Mouse (Mus musculus): ENCODE results near the gene Mmp23. TPM values are rescaled to one million over a fixed set of nuclear protein-coding genes. Genes with fewer than 3 reads are reported as not detected.
"Not testable (repeated sequence)": the region's sequence is repeated elsewhere in the genome, so short reads cannot be mapped to it uniquely, and the experiment has no call there.

Gene Mmp23
- polyA plus RNA-seq, 1 experiment from 2014 or later, result 2.7 TPM

DNA sequence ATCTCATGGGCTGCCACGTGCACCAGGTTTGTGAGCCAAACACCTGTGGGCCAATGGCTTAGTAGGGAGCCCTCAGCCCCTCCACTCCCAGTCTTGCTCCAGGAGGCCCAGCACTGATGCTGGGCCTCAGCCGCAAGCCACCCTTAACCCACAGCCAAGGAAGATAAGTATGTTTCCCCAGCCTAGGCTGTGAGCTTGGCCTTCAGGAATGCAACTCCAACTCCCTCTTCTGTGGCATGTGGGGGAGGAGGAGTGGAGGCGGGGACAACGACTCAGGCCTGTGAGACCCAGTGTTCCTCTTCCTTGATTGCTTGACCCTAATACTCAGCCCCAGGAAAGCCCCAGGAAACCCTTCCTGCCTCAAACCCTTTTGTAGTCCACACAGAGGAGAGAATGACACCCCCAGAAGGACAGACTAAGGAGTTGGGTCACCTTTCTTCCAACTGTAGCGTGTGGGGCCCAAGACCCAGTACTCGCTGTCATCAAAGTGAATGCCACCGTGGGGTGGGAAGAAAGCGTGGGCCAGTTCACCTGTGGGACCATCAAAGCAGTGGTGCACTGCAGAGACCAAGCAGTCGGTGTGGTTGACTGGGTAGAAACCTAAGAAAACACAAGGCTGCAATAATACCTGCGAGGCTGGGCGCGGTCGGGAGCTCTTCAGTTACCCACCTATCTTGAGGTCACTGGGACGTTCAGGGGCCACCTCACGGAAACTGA lies 1.5 kb downstream of the Mmp23 start:
- H3K9me3 ChIP-seq (ENCODE audit: control insufficient read depth, low read length), result no peaks in the 10 kb centered on the region
- no peak overlapping the region for H3K4me3 ChIP-seq (ENCODE audit: low read depth, low read length)
- DNase-seq (ENCODE audit: low spot score), result no peak
- WGBS, result 65% methylated on average over 15 of the region's 15 CpGs
- H3K4me2 ChIP-seq (ENCODE audit: low read depth, low read length, severe bottlenecking), result no peak overlapping the region
- H3K4me1 ChIP-seq (replicated peaks; ENCODE audit: control insufficient read depth, insufficient read depth, low read length), result peaks cover 18% of the 10 kb centered on the region
- ATAC-seq (replicated peaks; ENCODE audit: low FRiP score), result no peak
- H3K27me3 ChIP-seq (ENCODE audit: control insufficient read depth, insufficient read depth, low read length), result peaks cover 50% of the 10 kb centered on the region
- peaks cover 7% of the 10 kb centered on the region for H3K36me3 ChIP-seq (ENCODE audit: control insufficient read depth, insufficient read depth, low read length)
- H3K27ac ChIP-seq (ENCODE audit: low read depth, low read length), result no peak overlapping the region
- H3K9ac ChIP-seq (ENCODE audit: low read length), result no peak overlapping the region

DNA sequence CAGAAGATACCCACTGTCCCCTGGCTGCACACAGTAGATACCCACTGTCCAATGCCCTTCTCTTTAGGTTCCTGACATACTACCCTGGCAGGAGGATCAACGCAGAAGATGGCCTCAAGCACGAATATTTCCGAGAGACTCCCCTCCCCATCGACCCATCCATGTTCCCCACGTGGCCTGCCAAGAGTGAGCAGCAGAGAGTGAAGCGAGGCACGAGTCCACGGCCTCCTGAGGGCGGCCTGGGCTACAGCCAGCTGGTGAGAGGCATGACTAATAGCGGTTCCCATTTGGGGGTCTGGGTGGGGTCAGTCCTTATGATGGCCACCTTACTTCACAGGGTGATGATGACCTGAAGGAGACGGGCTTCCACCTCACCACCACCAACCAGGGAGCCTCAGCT lies 3.8 kb downstream of the Mmp23 start:
- Histone ChIP-seq H3K4me1 (replicated peaks; ENCODE audit: control insufficient read depth, insufficient read depth, low read length) (peaks cover 12% of the 10 kb centered on the region), H3K9me3 (ENCODE audit: control insufficient read depth, low read length) (no peaks in the 10 kb centered on the region), H3K36me3 (ENCODE audit: control insufficient read depth, insufficient read depth, low read length) (peaks cover 7% of the 10 kb centered on the region), H3K4me3 (ENCODE audit: low read depth, low read length) (no peak overlapping the region), H3K27ac (ENCODE audit: low read depth, low read length) (no peak overlapping the region), H3K4me2 (ENCODE audit: low read depth, low read length, severe bottlenecking) (no peak overlapping the region), H3K27me3 (ENCODE audit: control insufficient read depth, insufficient read depth, low read length) (peaks cover 32% of the 10 kb centered on the region), H3K9ac (ENCODE audit: low read length) (no peak overlapping the region)
- DNase-seq (ENCODE audit: low spot score), result no peak
- 92% methylated on average over 11 of the region's 11 CpGs for WGBS
- ATAC-seq (replicated peaks; ENCODE audit: low FRiP score), result no peak

DNA sequence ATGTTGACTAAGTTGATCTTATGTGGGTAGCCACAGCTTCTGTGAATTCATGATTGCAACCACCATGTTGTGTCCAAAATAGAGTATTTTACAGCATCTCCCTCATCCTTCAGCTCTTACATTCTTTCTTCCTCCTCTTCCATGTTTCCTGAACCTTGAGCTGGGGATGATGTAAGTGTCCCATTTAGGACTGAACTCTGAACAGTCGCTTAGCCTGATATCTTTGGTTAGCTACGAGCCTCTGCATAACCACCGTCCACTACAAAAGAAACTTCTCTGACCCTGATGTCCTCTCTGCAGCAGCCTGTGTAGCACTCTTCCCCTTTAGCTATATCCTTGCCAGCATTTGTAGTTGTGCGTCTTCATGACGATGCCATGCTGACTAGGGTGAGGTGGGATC lies 7.5 kb downstream of the Mmp23 start:
- ATAC-seq (replicated peaks; ENCODE audit: low FRiP score), result no peak
- 94% methylated on average over 5 of the region's 5 CpGs for WGBS
- peaks cover 16% of the 10 kb centered on the region for H3K36me3 ChIP-seq (ENCODE audit: control insufficient read depth, insufficient read depth, low read length)

DNA sequence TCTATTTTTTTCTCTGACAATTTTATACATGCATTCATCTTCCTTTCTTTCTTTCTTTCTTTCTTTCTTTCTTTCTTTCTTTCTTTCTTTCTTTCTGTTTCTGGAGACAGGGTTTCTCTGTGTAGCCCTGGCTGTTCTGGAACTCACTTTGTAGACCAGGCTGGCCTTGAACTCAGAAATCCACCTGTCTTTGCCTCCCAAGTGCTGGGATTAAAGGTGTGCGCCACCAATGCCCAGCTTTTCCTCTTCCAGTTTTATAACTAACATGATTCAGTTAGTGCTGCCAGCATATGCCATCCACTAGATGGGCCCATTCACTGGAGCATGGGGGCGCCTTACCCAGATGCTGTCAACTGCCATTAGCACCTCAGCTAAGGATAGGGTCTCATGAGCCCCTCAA lies 7.9 kb downstream of the Mmp23 start, which contains the start of gene Gm10563:
Gene Gm10563 (minus strand): TSS at position 101 of the 400 bp plus-strand sequence.
- not testable (repeated sequence) for H3K4me2 ChIP-seq (ENCODE audit: low read depth, low read length, severe bottlenecking); DNase-seq (ENCODE audit: low spot score); H3K4me1 ChIP-seq (replicated peaks; ENCODE audit: control insufficient read depth, insufficient read depth, low read length); H3K9me3 ChIP-seq (ENCODE audit: control insufficient read depth, low read length); ATAC-seq (replicated peaks; ENCODE audit: low FRiP score); H3K27me3 ChIP-seq (ENCODE audit: control insufficient read depth, insufficient read depth, low read length); H3K27ac ChIP-seq (ENCODE audit: low read depth, low read length); H3K9ac ChIP-seq (ENCODE audit: low read length); H3K4me3 ChIP-seq (ENCODE audit: low read depth, low read length)
- 94% methylated on average over 2 of the region's 2 CpGs for WGBS
- H3K36me3 ChIP-seq (ENCODE audit: control insufficient read depth, insufficient read depth, low read length), result peaks cover 18% of the 10 kb centered on the region

More for the DNA sequence above, 7.5 kb downstream of the Mmp23 start:
- DNase-seq (ENCODE audit: low spot score), result no peak
- Histone ChIP-seq H3K4me2 (ENCODE audit: low read depth, low read length, severe bottlenecking) (no peak overlapping the region), H3K9ac (ENCODE audit: low read length) (no peak overlapping the region), H3K9me3 (ENCODE audit: control insufficient read depth, low read length) (no peaks in the 10 kb centered on the region), H3K27me3 (ENCODE audit: control insufficient read depth, insufficient read depth, low read length) (no peaks in the 10 kb centered on the region), H3K27ac (ENCODE audit: low read depth, low read length) (no peak overlapping the region), H3K4me1 (replicated peaks; ENCODE audit: control insufficient read depth, insufficient read depth, low read length) (no peaks in the 10 kb centered on the region), H3K4me3 (ENCODE audit: low read depth, low read length) (no peak overlapping the region)

DNA sequence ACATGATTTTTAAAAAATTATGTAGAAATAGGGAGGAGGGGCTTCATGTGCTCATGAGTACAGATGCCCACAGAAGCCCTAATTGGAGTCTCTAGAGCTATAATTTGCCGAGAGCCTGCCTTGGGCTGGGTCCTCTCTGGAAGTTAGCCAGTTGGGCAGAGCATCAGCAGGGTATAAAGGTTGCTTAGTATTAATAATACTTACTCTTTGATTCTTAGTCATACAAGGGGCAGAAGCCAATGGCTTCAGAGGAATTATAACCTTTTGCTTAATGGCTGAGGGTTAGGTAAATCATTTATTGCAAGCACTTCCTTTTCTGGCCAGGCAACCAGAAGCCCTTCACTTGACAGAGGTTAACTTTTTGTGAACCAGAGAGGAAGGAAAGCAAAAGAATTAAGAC lies 9.7 kb downstream of the Mmp23 start:
- ATAC-seq (replicated peaks; ENCODE audit: low FRiP score) (no peak), DNase-seq (ENCODE audit: low spot score) (no peak)
- Histone ChIP-seq H3K27me3 (ENCODE audit: control insufficient read depth, insufficient read depth, low read length) (no peaks in the 10 kb centered on the region), H3K9me3 (ENCODE audit: control insufficient read depth, low read length) (no peaks in the 10 kb centered on the region), H3K36me3 (ENCODE audit: control insufficient read depth, insufficient read depth, low read length) (peaks cover 16% of the 10 kb centered on the region), H3K9ac (ENCODE audit: low read length) (no peak overlapping the region), H3K27ac (ENCODE audit: low read depth, low read length) (no peak overlapping the region), H3K4me2 (ENCODE audit: low read depth, low read length, severe bottlenecking) (no peak overlapping the region), H3K4me1 (replicated peaks; ENCODE audit: control insufficient read depth, insufficient read depth, low read length) (no peaks in the 10 kb centered on the region), H3K4me3 (ENCODE audit: low read depth, low read length) (no peak overlapping the region)
- 96% methylated on average over 1 of the region's 1 CpGs for WGBS

DNA sequence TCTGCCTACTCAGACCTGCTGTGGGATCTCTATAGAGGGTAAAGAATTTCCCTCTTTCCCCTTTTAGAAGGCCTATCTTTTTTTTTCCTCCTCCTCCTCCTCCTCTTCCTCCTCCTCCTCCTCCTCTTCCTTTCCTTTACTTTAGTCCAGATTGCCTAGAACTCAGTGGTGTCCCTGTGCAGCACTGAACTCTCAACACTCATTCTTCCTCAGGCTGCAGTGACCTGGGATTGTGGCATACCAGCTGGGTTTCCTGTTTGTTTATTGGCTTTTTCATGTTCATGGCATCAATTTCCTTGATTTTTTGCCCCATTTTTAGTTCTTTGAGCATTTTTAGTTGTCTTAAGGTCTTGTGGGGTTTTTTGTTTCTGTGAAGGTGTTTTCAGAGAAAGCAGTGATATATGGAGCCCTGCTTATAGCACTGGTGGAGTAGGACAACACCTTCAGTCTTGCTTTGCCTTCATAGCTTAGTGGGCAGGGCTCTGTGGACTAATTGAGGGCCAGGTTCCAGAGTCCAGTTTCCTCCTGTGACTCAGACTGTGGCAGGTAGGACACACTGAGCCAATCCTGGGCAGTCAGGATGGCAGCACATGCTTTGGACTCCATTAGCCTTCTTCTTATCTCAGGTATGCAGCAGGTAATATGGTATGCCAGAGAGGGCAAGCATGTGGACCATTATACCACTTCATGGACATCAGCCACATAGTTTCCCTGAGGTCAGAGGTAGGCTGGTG lies 17.3 kb downstream of the Mmp23 start:
- H3K9me3 ChIP-seq (ENCODE audit: control insufficient read depth, low read length), result no peaks in the 10 kb centered on the region
- H3K27me3 ChIP-seq (ENCODE audit: control insufficient read depth, insufficient read depth, low read length), result no peaks in the 10 kb centered on the region
- H3K4me3 ChIP-seq (ENCODE audit: low read depth, low read length), result no peak overlapping the region
- no peak overlapping the region for H3K4me2 ChIP-seq (ENCODE audit: low read depth, low read length, severe bottlenecking)
- no peak overlapping the region for H3K27ac ChIP-seq (ENCODE audit: low read depth, low read length)
- no peaks in the 10 kb centered on the region for H3K4me1 ChIP-seq (replicated peaks; ENCODE audit: control insufficient read depth, insufficient read depth, low read length)
- peaks cover 14% of the 10 kb centered on the region; the same call in 1 of the 2 replicates for H3K36me3 ChIP-seq (ENCODE audit: control insufficient read depth, insufficient read depth, low read length)
- ATAC-seq (replicated peaks; ENCODE audit: low FRiP score), result no peak
- no peak overlapping the region for H3K9ac ChIP-seq (ENCODE audit: low read length)
- DNase-seq (ENCODE audit: low spot score), result no peak

DNA sequence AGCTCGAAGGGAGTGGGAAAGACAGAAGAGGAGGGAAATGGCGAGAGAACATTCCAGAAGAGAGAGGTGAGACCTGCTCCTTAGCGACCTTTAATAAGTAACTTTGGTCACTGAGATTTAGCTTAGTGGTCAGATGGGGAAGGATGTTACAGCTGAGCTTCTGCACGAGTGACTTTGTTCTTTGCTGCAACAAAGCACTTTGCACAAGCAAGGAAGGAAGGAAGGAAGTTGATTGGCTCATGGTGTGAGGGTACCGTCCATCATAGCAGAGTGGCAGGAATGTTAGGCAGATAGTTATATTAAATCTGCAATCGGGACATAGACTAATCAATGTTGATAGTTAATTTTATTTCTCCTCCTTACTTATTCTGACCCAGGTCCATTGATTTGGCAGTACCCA lies 22.9 kb downstream of the Mmp23 start:
- H3K4me1 ChIP-seq (replicated peaks; ENCODE audit: control insufficient read depth, insufficient read depth, low read length), result no peaks in the 10 kb centered on the region
- no peak overlapping the region for H3K27ac ChIP-seq (ENCODE audit: low read depth, low read length)
- no peak overlapping the region for H3K4me2 ChIP-seq (ENCODE audit: low read depth, low read length, severe bottlenecking)
- no peaks in the 10 kb centered on the region for H3K9me3 ChIP-seq (ENCODE audit: control insufficient read depth, low read length)
- 90% methylated on average over 6 of the region's 6 CpGs for WGBS
- no peak overlapping the region for H3K4me3 ChIP-seq (ENCODE audit: low read depth, low read length)
- DNase-seq (ENCODE audit: low spot score), result no peak
- no peak overlapping the region for H3K9ac ChIP-seq (ENCODE audit: low read length)
- H3K36me3 ChIP-seq (ENCODE audit: control insufficient read depth, insufficient read depth, low read length), result peaks cover 11% of the 10 kb centered on the region; the same call in 1 of the 2 replicates
- H3K27me3 ChIP-seq (ENCODE audit: control insufficient read depth, insufficient read depth, low read length), result no peaks in the 10 kb centered on the region
- no peak for ATAC-seq (replicated peaks; ENCODE audit: low FRiP score)

DNA sequence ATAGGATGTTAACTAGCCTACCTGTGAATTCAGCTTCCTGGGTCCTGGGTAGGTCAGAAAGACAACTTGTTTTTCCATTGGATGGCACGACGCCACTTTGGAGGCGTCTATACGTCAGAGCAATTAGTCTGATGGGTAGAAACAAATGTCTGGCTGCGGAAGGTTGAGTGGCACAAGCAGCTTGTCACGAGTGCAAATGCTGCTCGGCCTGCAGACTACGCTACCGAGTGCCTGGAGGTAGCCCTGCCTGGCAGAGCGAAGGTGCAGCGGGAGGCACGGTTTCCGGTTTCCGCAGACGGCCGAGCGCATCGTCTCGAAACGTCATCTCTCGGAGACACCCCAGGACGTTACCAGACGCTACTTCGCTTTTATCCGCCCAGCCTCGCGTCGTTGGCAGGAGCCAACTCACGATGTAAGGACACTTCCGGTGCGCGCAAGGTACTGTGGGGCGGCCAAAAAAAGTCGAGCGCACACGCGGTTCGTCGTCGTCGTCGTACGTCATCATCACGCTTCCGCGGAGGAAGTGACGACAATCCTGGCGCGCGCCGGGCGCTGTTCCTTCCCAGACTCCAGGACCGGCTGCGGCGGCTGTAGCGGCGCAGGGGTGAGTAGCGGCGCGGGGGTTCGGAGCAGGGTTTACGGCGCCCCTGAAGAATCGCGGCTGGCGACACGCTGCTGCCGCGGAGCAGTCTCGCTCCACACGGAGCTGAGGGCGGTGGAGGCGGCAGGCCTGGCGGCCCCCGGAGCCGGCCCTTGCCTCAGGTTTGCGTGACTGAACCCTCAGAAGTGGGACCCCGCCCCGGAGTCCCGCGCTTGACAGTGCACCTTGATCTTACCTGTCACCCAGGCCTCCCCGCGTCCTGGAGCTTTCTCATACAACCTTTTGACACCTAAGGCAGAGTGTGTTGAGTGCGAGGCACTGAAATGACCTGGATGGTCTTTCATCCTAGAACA lies 28.6 kb downstream of the Mmp23 start, which contains the start of gene Cdk11b:
Gene Cdk11b (plus strand): TSS at position 517 of the 954 bp plus-strand sequence.
- no peaks in the 10 kb centered on the region for H3K9me3 ChIP-seq (ENCODE audit: control insufficient read depth, low read length)
- under 1% methylated on average over 84 of the region's 84 CpGs for WGBS
- peak within 1 kb of the TSS; percentile 55 for H3K27ac ChIP-seq (ENCODE audit: low read depth, low read length)
- peak within 1 kb of the TSS; percentile 96 for H3K4me3 ChIP-seq (ENCODE audit: low read depth, low read length)
- no peaks in the 10 kb centered on the region; the same call in 1 of the 2 replicates for H3K36me3 ChIP-seq (ENCODE audit: control insufficient read depth, insufficient read depth, low read length)
- H3K4me1 ChIP-seq (replicated peaks; ENCODE audit: control insufficient read depth, insufficient read depth, low read length), result no peaks in the 10 kb centered on the region
- DNase-seq (ENCODE audit: low spot score), result peak; percentile 97
- H3K4me2 ChIP-seq (ENCODE audit: low read depth, low read length, severe bottlenecking), result peak within 1 kb of the TSS; percentile 72
- peak; percentile 99 for ATAC-seq (replicated peaks; ENCODE audit: low FRiP score)
- H3K27me3 ChIP-seq (ENCODE audit: control insufficient read depth, insufficient read depth, low read length), result no peaks in the 10 kb centered on the region
- peak within 1 kb of the TSS; percentile 88 for H3K9ac ChIP-seq (ENCODE audit: low read length)
